Mouse (Mus musculus) liver, embryonic 14.5 days (tissue): Measurements from ENCODE around the gene Tha1.

Source experiments
- CTCF ChIP-seq: IDR thresholded peaks from 2 replicates; pipeline ENCODE4 v1.5.1; 2016; ENCODE audit warnings: antibody characterized with exemption, low read depth, control low read depth
- EP300 ChIP-seq: IDR thresholded peaks from 2 replicates; pipeline ENCODE4 v1.6.1; 2016; ENCODE audit warnings: antibody characterized with exemption, low read depth

GRCm38 (mm10) chr11:117886000-117886399 is 12.7 kb upstream of the Tha1 start:
- no peak for TF ChIP-seq CTCF
- no peak for TF ChIP-seq EP300
